Mouse (Mus musculus): Measurements from ENCODE around the gene C1s1.
"Not testable (repeated sequence)": the region's sequence is repeated elsewhere in the genome, so short reads cannot be mapped to it uniquely, and the experiment has no call there.

C1s1 gene

DNA sequence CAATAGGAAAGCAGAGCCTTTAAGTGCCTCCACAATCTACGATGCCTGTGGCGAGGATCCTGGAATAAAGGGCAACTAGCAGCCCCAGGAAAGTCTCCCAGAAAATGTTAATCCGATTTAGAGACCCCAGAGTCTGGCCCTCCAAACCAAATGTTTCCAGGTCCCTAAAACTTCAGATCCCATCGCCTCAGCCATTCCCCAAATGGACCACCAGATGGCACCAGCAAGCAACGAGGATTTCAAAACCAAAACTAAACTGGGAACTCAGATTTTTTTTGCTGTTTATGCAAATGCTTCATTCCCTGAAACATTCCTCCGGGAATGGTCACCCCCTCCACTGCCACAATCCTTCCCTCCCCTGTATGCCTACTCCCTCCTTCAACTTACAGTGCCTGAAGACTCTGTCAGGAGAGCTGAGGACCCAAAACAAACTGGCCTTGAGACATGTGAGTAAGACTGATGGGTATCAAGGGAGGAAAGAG, 29.8 kb downstream of the C1s1 start, which contains the start of gene C1ra:
Gene C1ra (plus strand): TSS at position 51 of the 482 bp plus-strand sequence.
- peak; percentile 60 for DNase-seq (ENCODE audit: low spot score)

DNA sequence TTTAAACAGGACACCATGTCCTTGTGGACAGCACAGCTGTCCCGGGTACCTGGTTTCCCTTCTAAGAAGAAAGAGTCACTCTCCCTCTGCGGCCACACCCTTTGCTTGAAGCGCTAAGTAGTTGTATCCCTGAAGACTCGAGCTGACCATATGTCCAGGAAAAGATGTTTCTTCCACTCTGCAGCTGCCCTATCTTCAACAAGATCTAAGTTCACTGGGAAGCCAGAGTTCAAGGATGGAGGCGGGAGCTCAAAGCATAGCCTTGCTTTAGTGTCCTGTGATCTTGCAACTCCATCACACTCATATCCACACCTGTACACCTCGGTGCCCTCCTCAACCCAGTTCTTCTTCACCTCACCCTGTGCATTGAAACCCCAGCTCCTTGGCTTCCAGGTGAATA, 30.2 kb downstream of the C1s1 start:
- no peak for DNase-seq (ENCODE audit: low spot score)

DNA sequence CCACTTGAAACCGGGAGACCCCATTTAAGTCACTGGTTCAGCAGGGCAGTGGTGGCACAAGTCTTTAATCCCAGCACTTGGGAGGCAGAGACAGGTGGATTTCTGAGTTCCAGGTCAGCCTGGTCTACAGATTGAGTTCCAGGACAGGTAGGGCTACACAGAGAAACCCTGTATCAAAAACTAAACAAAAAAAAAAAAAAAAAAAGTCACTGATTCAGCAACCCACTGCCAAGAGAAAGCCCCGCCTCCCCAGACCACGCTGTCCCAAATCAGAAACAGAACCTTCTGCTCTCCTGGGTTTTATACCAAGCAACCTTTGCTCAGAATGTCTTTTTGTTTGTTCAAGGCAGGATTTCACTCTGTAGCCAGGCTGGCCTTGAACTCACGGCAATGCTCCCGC, 33.0 kb downstream of the C1s1 start:
- not testable (repeated sequence) for DNase-seq (ENCODE audit: low spot score)

DNA sequence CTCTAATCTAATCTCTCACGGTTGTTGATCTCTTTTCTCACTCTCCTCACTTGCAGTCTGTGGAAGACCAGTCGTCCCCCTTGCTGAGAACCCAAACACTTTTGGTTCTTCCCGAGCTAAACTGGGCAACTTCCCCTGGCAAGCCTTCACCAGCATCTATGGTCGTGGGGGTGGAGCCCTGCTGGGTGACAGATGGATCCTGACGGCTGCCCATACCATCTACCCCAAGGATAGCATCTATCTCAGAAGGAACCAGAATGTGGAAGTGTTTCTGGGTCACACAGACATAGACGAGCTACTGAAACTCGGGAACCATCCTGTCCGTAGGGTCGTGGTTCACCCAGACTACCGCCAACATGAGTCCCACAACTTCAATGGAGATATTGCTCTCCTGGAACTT, 33.9 kb downstream of the C1s1 start:
- DNase-seq (ENCODE audit: low spot score), result no peak

DNA sequence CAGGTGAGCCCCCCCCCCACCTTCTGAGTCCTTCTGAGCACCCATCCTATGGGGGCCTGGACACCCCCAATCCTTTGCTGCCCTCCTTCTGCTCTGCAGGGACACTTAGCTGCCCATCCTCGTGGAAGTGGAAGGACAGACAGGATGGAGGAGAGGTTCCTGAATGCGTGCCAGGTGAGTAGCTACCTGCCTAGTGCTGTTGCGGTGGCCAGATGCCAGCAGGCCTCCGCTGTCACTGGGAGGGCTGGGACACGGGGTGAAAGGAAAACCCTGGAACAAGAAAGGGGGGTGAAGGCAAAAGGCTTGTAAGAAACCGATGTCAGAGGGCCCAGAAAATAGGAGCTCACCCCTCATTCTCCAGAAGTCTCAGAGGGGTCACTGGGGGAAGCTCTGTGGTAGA, 35.2 kb downstream of the C1s1 start:
- no peak for DNase-seq (ENCODE audit: low spot score)

DNA sequence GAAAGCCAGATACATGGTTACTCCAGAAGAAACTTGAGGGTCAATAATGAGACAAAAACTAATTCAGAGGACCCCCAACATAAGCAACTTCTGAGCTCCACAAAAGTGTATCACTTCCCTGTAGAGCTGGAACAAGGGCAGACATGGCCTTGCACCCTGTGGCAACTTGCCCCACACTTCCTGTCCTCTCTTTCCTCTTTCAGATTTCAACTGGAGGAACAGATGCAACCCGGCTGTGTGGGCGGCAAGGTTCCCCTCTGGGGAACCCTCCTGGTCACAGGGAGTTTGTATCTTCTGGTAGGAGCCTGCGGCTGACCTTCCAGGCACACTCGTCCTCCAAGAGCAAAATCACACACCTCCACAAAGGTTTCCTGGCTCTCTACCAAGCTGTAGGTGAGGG, 37.1 kb downstream of the C1s1 start:
- DNase-seq (ENCODE audit: low spot score), result no peak

DNA sequence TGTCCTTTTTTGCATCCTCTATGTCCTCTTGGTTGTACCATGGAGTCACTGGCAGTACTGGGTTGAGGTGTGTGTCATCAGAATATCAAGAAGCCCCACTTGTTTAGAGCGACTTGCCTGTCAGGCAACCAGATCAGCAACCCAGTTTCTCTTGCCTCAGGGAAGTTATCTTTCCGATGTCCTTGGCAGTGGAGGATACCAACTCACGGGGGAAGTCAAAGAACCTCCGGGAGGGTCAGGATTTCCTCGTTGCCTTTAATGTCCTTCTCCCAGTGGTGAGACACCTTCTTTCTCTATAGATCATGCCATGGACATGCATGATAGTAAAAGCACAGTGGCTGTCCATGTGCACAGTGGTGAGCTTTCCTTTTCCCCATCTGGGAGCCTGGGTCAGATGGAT, 40.1 kb downstream of the C1s1 start:
- DNase-seq (ENCODE audit: low spot score), result no peak

DNA sequence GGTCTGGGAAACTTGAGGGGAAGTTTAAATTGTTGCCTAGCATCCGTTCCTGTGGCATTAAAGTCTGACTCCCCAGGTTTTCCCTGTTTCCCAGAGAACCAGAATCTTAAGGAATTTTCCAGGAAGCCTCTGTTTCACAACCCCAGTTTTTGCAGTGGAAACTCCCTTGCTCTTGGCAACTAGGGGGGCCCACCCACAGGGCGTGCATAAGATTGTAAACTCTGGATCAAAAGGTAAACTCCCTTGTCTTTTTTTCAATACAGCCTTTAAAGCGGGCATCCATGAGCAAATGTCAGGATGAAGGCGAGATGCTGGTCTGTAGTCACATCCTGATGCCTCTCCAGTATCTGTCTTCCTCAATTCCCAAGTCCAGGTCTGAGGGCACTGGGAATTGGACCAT, 40.7 kb downstream of the C1s1 start:
- no peak for DNase-seq (ENCODE audit: low spot score)

DNA sequence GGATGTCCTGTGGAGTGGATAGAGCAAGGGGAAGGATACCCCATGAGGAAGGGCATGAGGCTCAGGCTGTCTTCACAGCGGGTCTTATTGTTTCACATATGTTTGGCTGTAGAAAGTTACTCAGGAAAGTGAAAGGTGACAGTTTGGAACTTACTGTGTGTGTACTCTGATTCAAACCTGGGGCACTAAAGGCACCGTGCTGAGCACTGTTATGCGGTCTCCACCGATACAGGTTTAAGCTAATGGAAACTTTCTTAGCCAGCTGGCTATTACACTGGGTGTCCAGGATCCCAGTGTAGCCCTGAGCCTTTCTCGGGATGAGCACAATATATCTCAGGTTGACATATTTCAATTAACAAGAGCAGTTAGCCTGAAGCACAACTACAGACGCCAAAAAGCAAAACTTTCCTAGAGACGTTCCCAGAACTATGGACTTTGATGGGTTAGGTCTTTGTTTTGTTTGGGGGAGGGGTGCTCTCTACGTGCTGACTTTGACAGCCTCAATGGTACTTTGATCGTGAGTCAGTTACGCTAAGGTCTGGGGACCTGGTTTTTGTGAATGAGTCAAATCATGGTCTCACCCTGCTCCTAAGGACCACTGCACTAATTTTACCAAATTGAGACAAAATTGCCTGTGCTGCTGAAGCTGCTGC, 42.1 kb downstream of the C1s1 start:
- no peak for DNase-seq (ENCODE audit: low spot score)

DNA sequence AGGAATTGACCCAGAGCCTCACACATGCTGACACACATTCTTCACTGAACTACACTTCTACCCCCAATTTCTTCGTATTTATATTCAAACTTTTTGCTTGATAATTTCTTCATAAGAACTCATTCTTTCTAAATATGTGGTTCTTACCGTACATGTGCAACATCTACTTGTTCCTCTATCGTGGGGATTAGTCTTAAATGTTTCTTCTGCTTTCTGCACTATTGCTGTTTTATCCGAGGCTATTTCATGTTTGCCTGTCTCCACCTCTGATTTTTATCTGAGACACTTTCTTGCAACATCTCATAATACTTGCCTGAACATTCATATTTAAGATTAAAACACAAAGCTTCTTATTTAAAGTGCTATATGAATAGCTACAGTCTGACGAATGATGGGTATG, 46.1 kb downstream of the C1s1 start:
- DNase-seq (ENCODE audit: low spot score), result no peak

DNA sequence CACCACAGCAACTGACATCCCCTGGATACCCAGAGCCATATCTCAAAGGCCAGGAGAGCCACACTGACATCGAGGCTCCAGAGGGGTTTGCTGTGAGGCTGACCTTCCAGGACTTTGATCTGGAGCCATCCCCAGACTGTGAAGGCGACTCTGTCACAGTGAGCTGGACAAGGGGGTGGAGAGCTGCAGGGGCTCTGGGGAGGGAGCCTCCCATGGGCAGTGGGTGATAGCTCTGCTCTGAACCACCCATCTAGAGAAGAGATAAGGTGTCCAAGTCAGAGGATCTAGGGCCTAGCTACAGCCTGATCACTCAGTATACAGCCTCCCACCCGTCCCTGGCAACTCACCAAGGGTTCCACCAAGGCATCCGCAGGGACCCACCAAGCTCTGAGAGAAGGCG, 48.3 kb downstream of the C1s1 start:
- peak; percentile 32 for DNase-seq (ENCODE audit: low spot score)

DNA sequence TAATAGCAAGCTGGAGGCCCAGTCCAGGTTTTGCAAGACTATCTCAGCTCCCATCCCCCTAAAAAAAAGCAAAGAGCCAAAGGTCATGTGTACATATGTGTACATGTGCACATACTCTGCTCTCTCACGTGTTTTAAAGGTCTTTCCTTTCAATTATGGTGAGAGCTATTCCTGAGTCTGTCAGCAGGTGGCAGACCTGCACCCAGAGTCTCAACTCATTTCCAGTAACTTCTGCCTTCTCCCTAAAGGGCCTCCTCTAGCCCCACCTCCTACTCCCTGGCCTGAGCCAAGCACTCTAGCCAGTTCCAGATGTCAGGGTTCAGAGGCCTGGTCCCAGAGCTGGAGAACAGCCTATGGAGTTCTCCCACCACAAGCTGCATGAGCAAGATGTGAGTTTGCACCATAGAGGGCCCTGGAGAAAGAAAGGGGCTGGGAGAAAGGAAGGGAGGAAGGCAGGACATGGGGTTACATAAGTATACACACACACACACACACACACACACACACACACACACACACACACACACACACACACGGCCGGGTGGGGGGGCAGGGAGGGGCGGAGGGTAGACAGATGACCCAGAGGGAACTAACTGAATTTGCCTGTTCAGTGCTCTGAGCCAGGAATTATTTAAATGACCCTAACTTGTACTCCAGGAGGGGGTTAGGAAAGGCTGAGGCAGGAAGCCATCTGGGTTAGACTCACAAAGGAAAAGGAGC, 49.2 kb downstream of the C1s1 start, which contains the start of gene C1rl:
Gene C1rl (plus strand): TSS at position 272 of the 720 bp plus-strand sequence.
- peak; percentile 72 for DNase-seq (ENCODE audit: low spot score)

DNA sequence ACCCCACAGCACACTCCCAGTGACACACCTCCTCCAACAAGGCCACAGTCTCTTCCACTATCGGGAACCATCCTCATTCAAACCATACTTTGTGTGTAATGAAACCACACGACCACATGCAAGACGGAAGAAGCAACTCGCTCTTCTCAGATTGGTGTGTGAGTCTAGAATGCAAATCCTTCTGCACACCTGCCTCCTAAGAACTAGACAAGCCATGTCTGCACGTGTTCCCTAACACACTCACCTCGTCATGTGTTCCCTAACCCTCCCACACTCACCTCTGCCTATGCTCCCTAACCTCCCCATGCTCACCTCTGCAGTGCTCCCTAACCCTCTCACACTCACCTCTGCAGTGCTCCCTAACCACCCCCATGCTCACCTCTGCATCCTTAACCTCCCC, 50.7 kb downstream of the C1s1 start:
- DNase-seq (ENCODE audit: low spot score), result no peak

DNA sequence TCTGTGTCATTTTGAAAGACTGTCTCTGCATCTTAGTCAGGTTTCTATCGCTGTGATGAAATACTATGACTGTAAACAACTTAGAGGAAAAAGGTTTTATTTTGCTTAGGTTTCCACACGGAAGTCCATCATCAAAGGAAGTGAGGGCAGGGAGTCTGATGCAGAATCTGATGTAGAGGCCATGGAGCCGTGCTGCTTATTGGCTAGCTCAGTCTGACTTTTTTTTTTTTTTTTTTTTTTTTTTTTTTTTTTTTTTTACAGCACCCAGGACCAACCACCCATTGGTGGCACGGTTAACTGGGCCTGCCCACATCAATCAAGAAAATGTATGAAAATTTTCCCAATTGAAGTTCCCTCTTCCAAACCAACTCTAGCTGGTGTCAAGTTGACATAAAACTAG, 53.2 kb downstream of the C1s1 start:
- DNase-seq (ENCODE audit: low spot score), result no peak

DNA sequence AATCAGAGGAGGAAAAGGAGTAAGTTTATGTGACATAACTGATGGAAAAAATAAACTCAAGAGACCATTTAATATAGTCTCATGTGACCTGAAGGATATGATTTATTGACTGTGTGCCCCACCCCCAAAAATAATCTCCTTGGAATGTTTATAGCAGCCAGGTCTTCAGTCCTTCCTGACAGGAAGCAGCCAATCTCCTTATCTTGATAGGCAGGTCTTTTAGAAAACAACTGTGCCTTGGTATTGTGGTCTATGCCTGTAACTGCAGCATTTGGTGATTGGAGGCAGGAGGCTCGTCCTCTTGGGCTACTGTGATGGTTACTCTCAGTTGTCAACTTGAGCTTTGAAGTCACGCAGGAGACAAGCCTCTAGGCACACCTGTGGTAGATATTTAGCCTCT, 54.6 kb downstream of the C1s1 start:
- no peak for DNase-seq (ENCODE audit: low spot score)

DNA sequence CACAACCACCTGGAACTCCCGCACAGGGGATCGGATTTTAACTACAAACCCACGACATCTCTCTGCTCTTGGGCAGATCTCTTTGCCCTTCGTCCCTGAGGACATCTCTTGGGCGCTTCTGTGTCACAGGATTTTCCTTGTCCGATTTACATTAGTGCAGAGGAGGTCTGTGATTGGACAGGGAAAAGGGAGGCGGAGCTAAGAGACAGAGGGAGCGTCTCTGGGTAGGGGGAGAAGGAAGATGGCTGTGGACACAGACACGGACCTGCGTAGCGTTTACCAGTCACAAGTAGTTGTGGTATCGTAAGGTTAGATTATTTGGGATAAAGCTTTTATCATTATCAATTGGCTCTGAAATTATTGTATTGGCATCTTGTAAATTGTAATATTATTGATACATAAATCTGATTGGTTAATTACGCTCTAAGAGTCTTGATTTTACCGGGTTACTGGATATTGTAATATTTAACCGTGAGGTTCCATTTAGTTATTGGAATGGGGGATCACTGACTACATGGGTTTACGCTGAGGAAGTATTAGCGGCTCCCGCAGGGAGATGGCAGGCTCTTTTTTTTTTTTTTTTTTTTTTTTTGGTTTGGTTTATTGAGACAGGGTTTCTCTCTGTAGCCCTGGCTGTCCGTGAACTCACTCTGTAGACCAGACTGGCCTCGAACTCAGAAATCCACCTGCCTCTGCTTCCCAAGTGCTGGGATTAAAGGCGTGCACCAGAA, 56.6 kb downstream of the C1s1 start:
- no peak for DNase-seq (ENCODE audit: low spot score)

DNA sequence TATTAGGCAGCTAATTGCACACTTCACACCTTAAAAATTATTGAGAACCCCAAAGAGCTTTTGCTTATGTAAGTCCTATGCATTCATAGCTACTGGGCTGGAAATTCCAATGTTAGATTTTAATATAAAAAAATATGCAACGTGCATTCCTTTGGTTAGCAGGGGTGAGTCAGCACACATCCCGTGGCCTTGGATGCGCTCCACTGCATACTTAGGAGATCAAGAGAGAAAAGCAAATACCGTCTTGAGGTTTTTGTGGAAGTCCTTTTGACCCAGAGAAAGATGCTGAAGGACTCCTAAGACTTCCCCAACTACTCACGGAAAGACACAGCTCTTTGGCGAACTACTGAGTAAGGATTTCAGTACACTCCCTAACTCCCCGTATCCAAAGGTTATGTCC, 57.3 kb downstream of the C1s1 start:
- DNase-seq (ENCODE audit: low spot score), result no peak

DNA sequence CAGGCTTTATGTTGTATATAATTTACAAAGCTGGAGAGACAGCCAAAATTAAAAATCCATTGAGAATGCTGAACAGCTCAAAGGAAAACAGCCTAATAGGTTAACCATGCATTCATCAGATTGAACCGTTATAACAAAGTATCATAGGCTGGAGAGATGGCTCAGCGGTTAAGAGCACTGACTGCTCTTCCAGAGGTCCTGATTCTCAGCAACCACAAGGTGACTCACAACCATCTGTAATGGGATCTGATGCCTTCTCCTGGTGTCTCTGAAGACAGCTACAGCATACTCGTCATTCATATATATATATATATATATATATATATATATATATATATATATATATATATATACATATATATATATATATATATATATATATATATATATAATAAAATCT, 58.3 kb downstream of the C1s1 start:
- not testable (repeated sequence) for DNase-seq (ENCODE audit: low spot score)

DNA sequence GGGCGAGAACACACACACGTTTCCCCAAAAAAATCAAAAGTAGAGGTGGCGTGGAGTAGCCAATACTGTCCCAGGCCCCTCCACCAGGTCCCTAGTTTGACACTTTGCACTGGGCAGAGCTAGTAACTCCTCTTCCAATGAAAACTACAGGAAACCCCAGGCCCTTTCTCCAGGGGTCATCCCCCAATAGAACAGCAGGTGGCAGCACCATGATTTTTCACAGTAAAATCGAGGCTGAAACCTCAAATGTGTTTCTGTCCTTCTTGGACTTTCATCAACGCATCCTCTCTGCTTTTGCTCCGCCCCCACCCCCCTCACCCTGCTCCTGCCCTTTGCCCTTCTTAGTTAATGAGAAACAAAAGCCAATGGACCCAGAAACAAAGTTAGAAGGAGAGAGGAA, 60.6 kb downstream of the C1s1 start:
- peak; percentile 62 for DNase-seq (ENCODE audit: low spot score)
